Mouse (Mus musculus): ENCODE results near the gene Cmtm3. TPM values are rescaled to one million over a fixed set of nuclear protein-coding genes. Genes with fewer than 3 reads are reported as not detected.

The Cmtm3 gene
- total and polyA plus RNA-seq, 3 experiments, result 0.36 to 1.3 TPM; not detected in 1

DNA sequence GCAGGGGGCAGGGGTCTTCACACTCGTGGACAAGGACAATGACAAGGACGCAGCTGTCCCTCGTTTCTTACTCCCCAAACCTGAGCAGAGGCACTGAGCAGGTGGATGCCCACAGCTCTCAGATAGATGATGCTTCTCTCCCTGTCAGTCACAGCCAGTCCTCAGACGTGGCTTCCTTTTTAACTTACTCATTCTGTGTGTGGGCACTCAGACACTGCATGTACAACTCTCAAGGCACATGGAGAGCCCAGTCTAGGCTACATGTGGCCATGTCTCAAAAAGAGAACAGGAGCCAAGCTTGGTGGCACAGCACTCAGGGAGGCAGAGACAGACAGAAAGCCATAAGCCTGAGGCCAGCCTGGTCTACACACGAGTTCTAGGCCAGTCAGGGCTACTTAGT, 36.7 kb downstream of the Cmtm3 start:
- TF ChIP-seq GATA2 (IDR thresholded peaks at IDR 0.05; ENCODE audit: borderline replicate concordance, low read depth, low read length) (no peak), TAL1 (conservative IDR thresholded peaks at IDR 0.05; ENCODE audit: low read depth, low read length) (no peak), CTCF (IDR thresholded peaks at IDR 0.05; ENCODE audit: low read depth, low read length) (no peak), GATA1 (IDR thresholded peaks at IDR 0.05; ENCODE audit: borderline replicate concordance, low read length) (no peak), POLR2AphosphoS5 (IDR thresholded peaks at IDR 0.05; ENCODE audit: insufficient replicate concordance, low read depth, low read length) (no peak)
- Histone ChIP-seq H3K4me1 (ENCODE audit: insufficient read depth, low read depth, low read length) (no peaks in the 10 kb centered on the region), H3K9me3 (replicated peaks) (no peaks in the 10 kb centered on the region), H3K4me3 (ENCODE audit: low read depth, low read length) (no peak overlapping the region), H3K36me3 (replicated peaks) (no peaks in the 10 kb centered on the region), H3K27me3 (ENCODE audit: insufficient read depth, low read length) (peaks cover 2% of the 10 kb centered on the region; the same call in 1 of the 2 replicates)
- ATAC-seq (ENCODE audit: extremely low read depth, insufficient number of reproducible peaks, low FRiP score, poor library complexity, severe bottlenecking), result no peak
- no peak for DNase-seq (ENCODE audit: low spot score)

GRCm38 (mm10) chr8:104376669-104377068, 37.5 kb downstream of the Cmtm3 start:
- no peaks in the 10 kb centered on the region for H3K4me1 ChIP-seq (ENCODE audit: insufficient read depth, low read depth, low read length)
- no peak for DNase-seq (ENCODE audit: low spot score)
- no peaks in the 10 kb centered on the region for H3K36me3 ChIP-seq (replicated peaks)
- TF ChIP-seq CTCF (IDR thresholded peaks at IDR 0.05; ENCODE audit: low read depth, low read length) (no peak), TAL1 (conservative IDR thresholded peaks at IDR 0.05; ENCODE audit: low read depth, low read length) (no peak), GATA2 (IDR thresholded peaks at IDR 0.05; ENCODE audit: borderline replicate concordance, low read depth, low read length) (no peak), POLR2AphosphoS5 (IDR thresholded peaks at IDR 0.05; ENCODE audit: insufficient replicate concordance, low read depth, low read length) (no peak), GATA1 (IDR thresholded peaks at IDR 0.05; ENCODE audit: borderline replicate concordance, low read length) (no peak)
- no peaks in the 10 kb centered on the region for H3K9me3 ChIP-seq (replicated peaks)
- no peak overlapping the region for H3K4me3 ChIP-seq (ENCODE audit: low read depth, low read length)
- no peak for ATAC-seq (ENCODE audit: extremely low read depth, insufficient number of reproducible peaks, low FRiP score, poor library complexity, severe bottlenecking)
- H3K27me3 ChIP-seq (ENCODE audit: insufficient read depth, low read length), result peaks cover 2% of the 10 kb centered on the region; the same call in 1 of the 2 replicates

DNA sequence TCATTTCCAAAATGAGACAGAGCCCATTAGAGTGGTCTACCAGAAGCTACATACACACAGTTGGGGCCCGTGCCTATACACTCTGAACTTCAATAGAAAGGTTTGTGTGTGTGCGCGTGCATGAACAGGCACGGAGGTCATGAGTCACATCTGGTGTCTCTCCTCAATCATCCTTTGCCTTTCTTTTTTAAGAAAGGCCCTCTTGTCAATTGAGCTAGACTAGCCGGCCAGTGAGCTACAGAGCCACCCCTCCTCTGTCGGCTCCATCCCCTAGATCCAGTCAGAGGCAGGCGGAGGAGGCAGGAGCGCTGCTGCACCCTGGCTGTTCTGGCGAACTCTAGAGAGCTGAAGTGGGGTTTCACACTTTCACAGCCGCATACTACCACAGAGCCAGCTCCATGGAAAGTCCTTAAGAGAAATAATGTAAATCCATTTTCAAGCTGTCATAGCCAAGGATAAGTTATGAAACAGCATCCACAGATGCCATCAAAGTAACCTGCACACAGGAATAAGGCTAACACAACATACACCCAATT, 40.2 kb downstream of the Cmtm3 start:
- no peaks in the 10 kb centered on the region for H3K9me3 ChIP-seq (replicated peaks)
- TF ChIP-seq TAL1 (conservative IDR thresholded peaks at IDR 0.05; ENCODE audit: low read depth, low read length) (no peak), POLR2AphosphoS5 (IDR thresholded peaks at IDR 0.05; ENCODE audit: insufficient replicate concordance, low read depth, low read length) (no peak), GATA2 (IDR thresholded peaks at IDR 0.05; ENCODE audit: borderline replicate concordance, low read depth, low read length) (no peak), GATA1 (IDR thresholded peaks at IDR 0.05; ENCODE audit: borderline replicate concordance, low read length) (no peak), CTCF (IDR thresholded peaks at IDR 0.05; ENCODE audit: low read depth, low read length) (no peak)
- DNase-seq (ENCODE audit: low spot score), result no peak
- H3K36me3 ChIP-seq (replicated peaks), result no peaks in the 10 kb centered on the region
- H3K27me3 ChIP-seq (ENCODE audit: insufficient read depth, low read length), result peaks cover 2% of the 10 kb centered on the region; the same call in 1 of the 2 replicates
- no peak for ATAC-seq (ENCODE audit: extremely low read depth, insufficient number of reproducible peaks, low FRiP score, poor library complexity, severe bottlenecking)
- H3K4me1 ChIP-seq (ENCODE audit: insufficient read depth, low read depth, low read length), result no peaks in the 10 kb centered on the region
- H3K4me3 ChIP-seq (ENCODE audit: low read depth, low read length), result no peak overlapping the region

- TF ChIP-seq GATA1 (IDR thresholded peaks at IDR 0.05; ENCODE audit: borderline replicate concordance, low read length) (no peak), CTCF (IDR thresholded peaks at IDR 0.05; ENCODE audit: low read depth, low read length) (no peak), POLR2AphosphoS5 (IDR thresholded peaks at IDR 0.05; ENCODE audit: insufficient replicate concordance, low read depth, low read length) (no peak), GATA2 (IDR thresholded peaks at IDR 0.05; ENCODE audit: borderline replicate concordance, low read depth, low read length) (no peak), TAL1 (conservative IDR thresholded peaks at IDR 0.05; ENCODE audit: low read depth, low read length) (no peak)
- ATAC-seq (ENCODE audit: extremely low read depth, insufficient number of reproducible peaks, low FRiP score, poor library complexity, severe bottlenecking) (no peak), DNase-seq (ENCODE audit: low spot score) (no peak)
- Histone ChIP-seq H3K36me3 (replicated peaks) (no peaks in the 10 kb centered on the region), H3K4me3 (ENCODE audit: low read depth, low read length) (no peak overlapping the region), H3K9me3 (replicated peaks) (no peaks in the 10 kb centered on the region), H3K27me3 (ENCODE audit: insufficient read depth, low read length) (peaks cover 2% of the 10 kb centered on the region; the same call in 1 of the 2 replicates), H3K4me1 (ENCODE audit: insufficient read depth, low read depth, low read length) (no peaks in the 10 kb centered on the region)
Measured at GRCm38 (mm10) chr8:104380269-104380668, 41.1 kb downstream of the Cmtm3 start.

- Histone ChIP-seq H3K4me3 (ENCODE audit: low read depth, low read length) (no peak overlapping the region), H3K9me3 (replicated peaks) (no peaks in the 10 kb centered on the region), H3K4me1 (ENCODE audit: insufficient read depth, low read depth, low read length) (no peaks in the 10 kb centered on the region), H3K27me3 (ENCODE audit: insufficient read depth, low read length) (peaks cover 2% of the 10 kb centered on the region; the same call in 1 of the 2 replicates), H3K36me3 (replicated peaks) (no peaks in the 10 kb centered on the region)
- ATAC-seq (ENCODE audit: extremely low read depth, insufficient number of reproducible peaks, low FRiP score, poor library complexity, severe bottlenecking) (no peak), DNase-seq (ENCODE audit: low spot score) (no peak)
- TF ChIP-seq POLR2AphosphoS5 (IDR thresholded peaks at IDR 0.05; ENCODE audit: insufficient replicate concordance, low read depth, low read length) (no peak), TAL1 (conservative IDR thresholded peaks at IDR 0.05; ENCODE audit: low read depth, low read length) (no peak), CTCF (IDR thresholded peaks at IDR 0.05; ENCODE audit: low read depth, low read length) (no peak)
Measured at GRCm38 (mm10) chr8:104380961-104381411, 41.8 kb downstream of the Cmtm3 start.

GRCm38 (mm10) chr8:104383296-104383695, 44.1 kb downstream of the Cmtm3 start:
- Histone ChIP-seq H3K9me3 (replicated peaks) (no peaks in the 10 kb centered on the region), H3K27me3 (ENCODE audit: insufficient read depth, low read length) (peaks cover 2% of the 10 kb centered on the region; the same call in 1 of the 2 replicates), H3K4me1 (ENCODE audit: insufficient read depth, low read depth, low read length) (no peaks in the 10 kb centered on the region), H3K4me3 (ENCODE audit: low read depth, low read length) (no peak overlapping the region), H3K36me3 (replicated peaks) (no peaks in the 10 kb centered on the region)
- no peak for ATAC-seq (ENCODE audit: extremely low read depth, insufficient number of reproducible peaks, low FRiP score, poor library complexity, severe bottlenecking)
- TF ChIP-seq GATA1 (IDR thresholded peaks at IDR 0.05; ENCODE audit: borderline replicate concordance, low read length), result no peak
- TF ChIP-seq TAL1 (conservative IDR thresholded peaks at IDR 0.05; ENCODE audit: low read depth, low read length), result no peak
- no peak for TF ChIP-seq GATA2 (IDR thresholded peaks at IDR 0.05; ENCODE audit: borderline replicate concordance, low read depth, low read length)
- TF ChIP-seq CTCF (IDR thresholded peaks at IDR 0.05; ENCODE audit: low read depth, low read length), result no peak
- no peak for DNase-seq (ENCODE audit: low spot score)
